Mouse (Mus musculus) heart, embryonic 12.5 days (tissue): ENCODE results near the gene Rps15. TPM values are rescaled to one million over a fixed set of nuclear protein-coding genes. Genes with fewer than 3 reads are reported as not detected.
A peak's percentile ranks its signal among the peaks of the same experiment; 100 is the strongest.
"Not testable (repeated sequence)": the region's sequence is repeated elsewhere in the genome, so short reads cannot be mapped to it uniquely, and the experiment has no call there.

Source experiments
- ATAC-seq: fragments of 200-750 bp; cut with Nextera tagmentation; 2 replicates; pipeline ENCODE4 v1.8.0; 2017; ENCODE audit warnings: moderate TSS enrichment, moderate library complexity; ENCODE audit not compliant: insufficient number of reproducible peaks, low FRiP score
- H3K27ac ChIP-seq: fragments of 300-500 bp; sonication (generic); 2 replicates; pipeline ENCODE4 v1.5.1; 2016; ENCODE audit warnings: mild to moderate bottlenecking, moderate library complexity; ENCODE audit not compliant: poor library complexity, severe bottlenecking
- H3K27me3 ChIP-seq: fragments of 300-500 bp; sonication (generic); replicated peaks from 2 replicates; pipeline ENCODE4 v1.6.1; 2016; ENCODE audit warnings: mild to moderate bottlenecking, moderate library complexity
- H3K36me3 ChIP-seq: fragments of 300-500 bp; sonication (generic); 2 replicates; pipeline ENCODE4 v1.6.1; 2016; ENCODE audit warnings: mild to moderate bottlenecking, moderate library complexity
- H3K4me1 ChIP-seq: fragments of 300-500 bp; sonication (generic); replicated peaks from 2 replicates; pipeline ENCODE4 v1.6.1; 2016; ENCODE audit warnings: mild to moderate bottlenecking
- H3K4me2 ChIP-seq: fragments of 300-500 bp; sonication (generic); 2 replicates; pipeline ENCODE4 v1.6.1; 2016; ENCODE audit warnings: mild to moderate bottlenecking, moderate library complexity
- H3K4me3 ChIP-seq: fragments of 300-500 bp; sonication (generic); 2 replicates; pipeline ENCODE4 v1.5.1; 2016; ENCODE audit warnings: mild to moderate bottlenecking
- H3K9ac ChIP-seq: fragments of 300-500 bp; sonication (generic); 2 replicates; pipeline ENCODE4 v1.6.1; 2016; ENCODE audit warnings: mild to moderate bottlenecking, moderate library complexity
- H3K9me3 ChIP-seq: fragments of 300-500 bp; sonication (generic); replicated peaks from 2 replicates; pipeline ENCODE4 v1.6.1; 2016; ENCODE audit warnings: mild to moderate bottlenecking, moderate library complexity
- WGBS: fragments of 180-500 bp; shearing (Covaris S2); methylation state at CpG from one replicate; pipeline ENCODE4 v1.1.7; 2016; 5-methylcytosine and 5-hydroxymethylcytosine counted together
- polyA plus RNA-seq: library from polyadenylated mRNA; unstranded; fragments of >200 nt; fragmentation: Nextera tagmentation; extraction: Ambion mirVana; gene quantifications from 2 replicates; pipeline ENCODE4 v1.2.1, GENCODE M21; 2016

The Rps15 gene
- polyA plus RNA-seq, result 577 and 591 TPM in 2 replicates

DNA sequence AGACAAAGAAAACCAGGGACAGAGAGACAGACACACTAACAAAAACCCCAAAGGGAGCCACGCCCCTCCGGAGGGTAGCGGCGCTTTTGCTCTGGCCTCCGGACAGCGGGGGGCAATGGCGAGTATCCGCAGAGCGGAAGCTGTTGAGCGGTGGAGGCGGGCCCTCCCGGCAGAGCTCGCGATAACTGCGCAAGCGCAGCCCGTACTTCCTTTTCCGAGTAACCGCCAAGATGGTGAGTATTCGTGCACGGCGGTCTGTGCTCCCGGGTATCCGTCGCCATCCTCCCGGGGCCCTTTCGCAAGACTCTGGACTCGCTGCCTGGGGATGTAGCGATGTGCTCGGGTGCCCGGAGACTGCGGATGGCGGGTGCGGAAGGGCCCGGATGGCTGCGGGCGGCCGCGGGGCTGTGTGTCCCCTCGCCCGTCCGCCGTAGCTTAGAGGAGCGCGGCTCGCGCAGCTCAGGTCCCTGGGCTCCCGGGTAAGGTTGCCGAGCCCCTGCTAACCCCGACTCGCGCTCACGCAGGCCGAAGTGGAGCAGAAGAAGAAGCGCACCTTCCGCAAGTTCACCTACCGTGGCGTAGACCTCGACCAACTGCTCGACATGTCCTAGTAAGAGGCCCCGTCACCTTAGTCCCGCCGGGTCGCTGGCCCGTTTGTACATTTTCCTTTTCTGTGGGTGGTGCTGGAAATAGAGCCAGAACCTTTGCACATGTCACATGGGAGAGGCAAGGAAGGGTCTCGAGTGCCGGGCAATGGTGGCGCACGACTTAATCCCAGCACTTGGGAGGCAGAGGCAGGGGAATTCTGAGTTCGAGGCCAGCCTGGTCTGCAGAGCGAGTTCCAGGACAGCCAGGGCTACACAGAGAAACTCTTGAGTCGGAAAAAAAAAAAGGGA, at the start of gene Rps15:
TSS of gene Rps15 (plus strand) at position 203 of the 896 bp plus-strand sequence.
- H3K9me3 ChIP-seq, result no peaks in the 10 kb centered on the region
- peak within 1 kb of the TSS; percentile 99 for H3K4me2 ChIP-seq
- H3K4me1 ChIP-seq, result peaks cover 34% of the 10 kb centered on the region
- peak; percentile 92 for ATAC-seq
- peaks cover 36% of the 10 kb centered on the region for H3K36me3 ChIP-seq
- WGBS, result under 1% methylated on average over 65 of the region's 72 CpGs
- H3K27me3 ChIP-seq, result peaks cover 12% of the 10 kb centered on the region
- H3K27ac ChIP-seq, result peak within 1 kb of the TSS; percentile 82
- H3K4me3 ChIP-seq, result peak within 1 kb of the TSS; percentile 80
- H3K9ac ChIP-seq, result peak within 1 kb of the TSS; percentile 92

DNA sequence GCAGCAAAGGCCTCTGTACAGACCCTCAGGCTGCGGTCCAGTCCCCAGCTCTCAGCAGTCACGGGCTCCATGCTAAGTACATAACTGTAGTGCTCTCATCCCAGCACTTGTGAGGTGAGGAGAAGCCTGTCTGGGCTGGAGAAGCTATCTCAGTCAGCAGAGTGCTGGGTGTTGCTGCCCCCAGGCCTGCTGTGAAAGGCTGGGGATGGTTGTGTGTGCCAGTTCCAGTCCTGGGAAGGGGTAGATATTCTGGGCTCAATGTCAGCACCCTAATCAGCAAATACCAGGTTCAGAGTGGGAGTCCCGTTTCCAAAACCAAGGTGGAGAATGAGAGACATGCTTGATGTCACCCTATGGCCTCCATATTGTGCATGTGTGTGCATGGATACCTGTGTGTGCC, 49.6 kb upstream of the Rps15 start:
- no peak for ATAC-seq
- 47% methylated on average over 3 of the region's 3 CpGs for WGBS
- Histone ChIP-seq H3K4me1 (peaks cover 34% of the 10 kb centered on the region), H3K27me3 (no peaks in the 10 kb centered on the region), H3K9ac (0 out of 2 replicates have a peak overlapping the region, but pooled peaks have one; percentile 18), H3K4me2 (no peak overlapping the region), H3K9me3 (no peaks in the 10 kb centered on the region), H3K27ac (peak overlapping the region; percentile 71), H3K4me3 (no peak overlapping the region), H3K36me3 (peaks cover 71% of the 10 kb centered on the region)

DNA sequence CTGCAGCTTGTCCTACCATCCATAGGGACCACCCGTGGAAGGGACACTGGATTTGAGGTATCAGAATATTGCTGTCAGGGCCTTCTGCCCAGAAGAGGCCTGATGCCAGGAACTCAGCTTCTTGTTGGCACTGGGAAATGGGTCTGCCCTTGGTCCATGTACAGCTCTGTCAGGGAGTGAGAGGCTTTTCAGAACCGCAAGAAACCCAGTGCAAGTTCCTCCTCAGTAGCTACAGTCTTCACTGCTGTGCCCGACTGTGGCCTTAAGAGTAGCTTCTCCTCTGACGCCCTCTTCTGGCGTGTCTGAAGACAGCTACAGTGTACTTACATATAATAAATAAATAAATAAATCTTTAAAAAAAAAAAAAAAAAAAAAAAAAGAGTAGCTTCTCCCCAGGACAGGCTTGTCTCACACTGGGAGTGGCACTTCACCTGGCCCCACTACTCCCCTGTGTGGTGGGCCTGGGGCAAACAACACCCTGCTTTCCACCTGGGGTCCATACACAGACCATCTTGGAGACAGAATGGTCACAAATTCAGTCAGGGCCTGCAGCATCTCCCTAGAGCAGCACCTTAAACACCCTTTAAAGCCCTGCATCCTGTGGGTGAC, 47.4 kb upstream of the Rps15 start:
- Histone ChIP-seq H3K9me3 (no peaks in the 10 kb centered on the region), H3K27me3 (no peaks in the 10 kb centered on the region), H3K4me1 (peaks cover 36% of the 10 kb centered on the region), H3K9ac (0 out of 2 replicates have a peak overlapping the region, but pooled peaks have one; percentile 8), H3K36me3 (peaks cover 48% of the 10 kb centered on the region), H3K27ac (no peak overlapping the region), H3K4me2 (no peak overlapping the region), H3K4me3 (no peak overlapping the region)
- WGBS, result 45% methylated on average over 5 of the region's 5 CpGs
- ATAC-seq, result no peak

DNA sequence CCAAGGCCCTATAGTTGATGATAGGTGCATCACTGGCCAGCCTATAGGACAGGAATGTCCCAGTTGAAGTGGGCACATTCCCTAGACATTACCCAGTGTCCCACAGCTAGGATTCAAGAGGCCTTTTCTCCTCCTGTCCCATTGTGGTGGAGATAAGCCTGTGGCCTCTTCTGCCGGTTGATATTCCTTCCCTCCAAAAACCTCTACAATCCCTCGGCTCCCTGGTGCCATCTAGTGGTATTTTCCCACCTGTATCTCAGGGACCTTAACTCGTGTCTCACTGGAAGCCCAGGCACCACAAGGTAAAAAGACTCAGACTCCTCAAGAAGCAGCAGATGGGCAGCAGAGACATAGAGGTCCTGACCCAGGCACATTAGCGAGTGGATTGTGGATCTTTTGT, 46.7 kb upstream of the Rps15 start:
- WGBS, result 5% methylated on average over 4 of the region's 4 CpGs
- ATAC-seq, result no peak

DNA sequence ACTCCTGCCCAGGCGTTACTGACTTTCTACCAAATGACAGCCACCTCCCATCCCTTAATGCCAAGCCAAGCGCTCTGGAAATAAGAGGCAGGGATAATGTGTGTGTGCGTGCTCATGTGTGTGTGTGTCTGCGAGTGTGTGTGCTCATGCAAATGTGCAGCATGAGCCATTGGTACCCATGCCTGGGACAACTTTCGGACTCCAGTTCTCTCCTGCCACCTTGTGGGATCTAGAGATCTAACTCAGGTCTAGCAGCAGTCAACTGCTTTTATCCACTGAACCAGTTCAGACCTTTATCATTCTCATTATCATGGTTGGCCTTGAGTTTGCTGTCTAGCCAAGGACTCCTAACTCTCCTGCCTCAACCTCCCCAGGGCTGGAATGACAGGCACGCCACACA, 44.4 kb upstream of the Rps15 start:
- Histone ChIP-seq H3K9ac (no peak overlapping the region; the same call in 1 of the 2 replicates), H3K4me1 (peaks cover 38% of the 10 kb centered on the region), H3K27ac (no peak overlapping the region), H3K27me3 (no peaks in the 10 kb centered on the region), H3K4me2 (peak overlapping the region; percentile 14; the same call in 1 of the 2 replicates), H3K36me3 (peaks cover 29% of the 10 kb centered on the region), H3K9me3 (no peaks in the 10 kb centered on the region), H3K4me3 (no peak overlapping the region)
- WGBS, result 52% methylated on average over 6 of the region's 6 CpGs
- no peak for ATAC-seq

More for the DNA sequence above, 46.7 kb upstream of the Rps15 start:
- Histone ChIP-seq H3K9ac (peak overlapping the region; percentile 29; the same call in 1 of the 2 replicates), H3K27me3 (no peaks in the 10 kb centered on the region), H3K9me3 (no peaks in the 10 kb centered on the region), H3K4me1 (peaks cover 43% of the 10 kb centered on the region), H3K27ac (no peak overlapping the region), H3K36me3 (peaks cover 41% of the 10 kb centered on the region), H3K4me2 (no peak overlapping the region), H3K4me3 (no peak overlapping the region)

DNA sequence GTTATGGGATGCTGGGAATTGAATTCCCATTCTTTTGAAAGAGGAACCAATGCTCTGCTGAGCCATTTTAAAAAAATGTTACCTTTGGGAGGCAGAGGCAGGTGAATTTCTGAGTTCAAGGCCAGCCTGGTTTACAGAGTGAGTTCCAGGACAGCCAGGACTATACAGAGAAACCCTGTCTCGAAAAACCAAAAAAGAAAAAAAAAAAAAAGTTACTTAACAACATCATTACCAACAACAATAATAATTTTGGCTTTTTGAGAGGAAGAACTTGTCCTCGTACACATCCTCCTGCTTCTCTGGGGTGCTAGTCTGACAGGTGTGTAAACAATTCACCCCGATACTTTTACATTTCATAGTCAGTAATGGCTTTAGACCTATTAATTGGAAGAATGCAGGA, 43.8 kb upstream of the Rps15 start:
- Histone ChIP-seq H3K4me1 (peaks cover 36% of the 10 kb centered on the region), H3K4me3 (peak overlapping the region; percentile 79), H3K36me3 (peaks cover 29% of the 10 kb centered on the region), H3K4me2 (peak overlapping the region; percentile 88)
- H3K27me3 ChIP-seq, ATAC-seq, H3K9me3 ChIP-seq, H3K27ac ChIP-seq, H3K9ac ChIP-seq: not testable (repeated sequence)
- WGBS, result 44% methylated on average over 3 of the region's 3 CpGs

DNA sequence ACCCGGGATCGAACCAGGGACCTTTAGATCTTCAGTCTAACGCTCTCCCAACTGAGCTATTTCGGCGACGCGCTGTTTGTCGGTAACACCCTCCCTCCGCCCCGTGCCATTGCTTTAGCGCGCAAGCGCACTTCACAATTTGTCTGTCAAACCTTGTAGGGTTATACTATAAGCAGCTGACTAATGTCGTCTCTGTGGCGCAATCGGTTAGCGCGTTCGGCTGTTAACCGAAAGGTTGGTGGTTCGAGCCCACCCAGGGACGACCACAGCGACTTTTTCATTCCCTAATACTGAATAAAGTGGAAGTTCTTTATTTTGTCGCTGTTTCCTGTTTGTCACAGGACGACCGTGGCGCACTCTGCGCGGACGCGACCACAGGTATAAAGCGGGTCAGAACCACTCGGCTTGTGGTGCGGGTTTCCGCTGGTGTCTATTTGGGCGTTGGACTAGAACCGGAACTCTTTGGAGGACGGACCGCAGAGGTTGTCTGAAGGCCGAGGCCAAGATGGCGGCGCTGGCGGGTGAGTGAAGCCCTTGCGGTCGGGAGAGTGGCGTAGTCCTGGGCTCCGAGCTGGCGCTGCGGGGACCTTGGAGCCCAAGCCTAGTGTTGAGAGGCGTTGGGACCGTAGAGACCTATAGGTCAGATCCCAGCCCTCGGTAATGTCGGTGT, 43.1 kb upstream of the Rps15 start, which contains the start of gene Ndufs7:
TSS of gene Ndufs7 (plus strand) at position 151 of the 670 bp plus-strand sequence.
- peak within 1 kb of the TSS; percentile 88 for H3K4me2 ChIP-seq
- ATAC-seq, result peak; percentile 89
- under 1% methylated on average over 53 of the region's 53 CpGs for WGBS
- no peaks in the 10 kb centered on the region for H3K9me3 ChIP-seq
- H3K27ac ChIP-seq, result peak within 1 kb of the TSS; percentile 95
- peak within 1 kb of the TSS; percentile 93 for H3K9ac ChIP-seq
- no peaks in the 10 kb centered on the region for H3K27me3 ChIP-seq
- peaks cover 29% of the 10 kb centered on the region for H3K36me3 ChIP-seq
- peak within 1 kb of the TSS; percentile 79 for H3K4me3 ChIP-seq
- peaks cover 36% of the 10 kb centered on the region for H3K4me1 ChIP-seq

DNA sequence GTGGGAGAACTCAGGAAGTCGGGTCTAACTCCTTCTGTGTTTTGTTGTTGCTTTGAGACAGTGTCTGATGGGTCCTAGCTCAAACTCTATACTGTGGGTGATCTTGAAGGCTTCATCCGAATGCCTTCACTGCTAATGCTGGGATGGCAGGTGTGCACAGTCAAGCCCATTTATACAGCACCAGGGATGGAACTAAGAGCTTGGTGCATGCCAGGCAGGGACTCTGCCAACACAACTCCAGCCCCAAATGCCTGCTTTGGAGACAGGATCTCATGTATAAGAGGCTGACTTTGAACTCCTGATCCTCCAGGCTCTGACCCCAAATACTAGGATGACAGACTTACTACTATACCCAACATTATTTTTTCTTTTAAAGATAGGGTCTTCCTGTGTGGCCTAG, 42.2 kb upstream of the Rps15 start:
- Histone ChIP-seq H3K27me3 (no peaks in the 10 kb centered on the region), H3K4me1 (peaks cover 36% of the 10 kb centered on the region), H3K9me3 (no peaks in the 10 kb centered on the region), H3K36me3 (peaks cover 31% of the 10 kb centered on the region), H3K9ac (peak overlapping the region; percentile 93), H3K27ac (no peak overlapping the region), H3K4me2 (peak overlapping the region; percentile 88), H3K4me3 (peak overlapping the region; percentile 79)
- ATAC-seq, result no peak
- WGBS, result 36% methylated on average over 2 of the region's 2 CpGs

DNA sequence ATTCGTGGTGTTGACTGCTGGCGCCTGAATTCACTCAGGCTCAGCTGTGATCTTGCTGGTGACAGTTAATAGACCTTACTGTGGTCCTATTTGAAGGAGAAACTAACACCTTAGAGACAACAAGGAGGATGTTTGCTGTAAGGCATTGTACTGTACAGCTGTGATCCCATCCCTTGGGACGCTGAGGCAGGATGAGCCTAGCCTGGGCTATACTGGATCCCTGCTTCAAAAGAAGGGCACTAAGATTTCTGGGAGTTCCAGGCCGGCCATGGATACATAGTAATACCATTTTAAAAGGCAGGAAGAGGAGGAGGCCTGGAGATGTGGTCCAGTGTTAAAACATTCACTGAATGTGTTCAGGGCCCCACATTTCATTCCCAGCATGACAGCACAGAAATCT, 41.7 kb upstream of the Rps15 start:
- WGBS, result 74% methylated on average over 4 of the region's 4 CpGs
- H3K27ac ChIP-seq, result no peak overlapping the region

DNA sequence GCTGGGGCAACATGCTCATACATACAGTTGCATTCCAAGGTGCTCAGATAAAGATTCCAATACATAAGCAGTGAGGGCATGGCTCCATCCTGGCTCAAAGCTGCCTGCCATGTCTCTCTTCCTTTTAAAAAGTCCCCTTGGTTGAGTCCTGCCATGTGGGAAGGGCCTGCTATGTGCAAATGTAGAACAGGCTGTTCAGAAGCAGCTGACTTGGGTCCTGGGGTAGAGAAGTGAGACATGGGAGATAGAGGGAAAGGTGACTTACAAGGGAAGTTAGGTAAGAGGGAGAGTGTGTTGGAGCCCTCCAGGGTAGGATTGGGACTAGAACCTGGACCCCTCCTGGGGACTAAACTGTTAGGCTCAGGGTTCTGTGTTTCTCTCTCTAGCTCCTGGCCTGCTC, 40.2 kb upstream of the Rps15 start:
- Histone ChIP-seq H3K36me3 (peaks cover 51% of the 10 kb centered on the region), H3K9me3 (no peaks in the 10 kb centered on the region), H3K4me1 (peaks cover 33% of the 10 kb centered on the region), H3K27ac (no peak overlapping the region), H3K27me3 (no peaks in the 10 kb centered on the region), H3K4me3 (no peak overlapping the region), H3K9ac (peak overlapping the region; percentile 18; the same call in 1 of the 2 replicates), H3K4me2 (no peak overlapping the region)
- no peak for ATAC-seq

More for the DNA sequence above, 41.7 kb upstream of the Rps15 start:
- Histone ChIP-seq H3K9me3 (no peaks in the 10 kb centered on the region), H3K27me3 (no peaks in the 10 kb centered on the region), H3K4me1 (peaks cover 31% of the 10 kb centered on the region), H3K36me3 (peaks cover 37% of the 10 kb centered on the region), H3K4me2 (peak overlapping the region; percentile 88), H3K4me3 (peak overlapping the region; percentile 79), H3K9ac (peak overlapping the region; percentile 93; the same call in 1 of the 2 replicates)
- ATAC-seq, result no peak
